Mouse (Mus musculus): ENCODE measurements at regions not wholly inside any gene's neighbourhood (a gene's known extent, or its start where the extent isn't known, plus 50 kb on each side); places are given as distances from the start of the nearest gene placed in this dataset.

DNA sequence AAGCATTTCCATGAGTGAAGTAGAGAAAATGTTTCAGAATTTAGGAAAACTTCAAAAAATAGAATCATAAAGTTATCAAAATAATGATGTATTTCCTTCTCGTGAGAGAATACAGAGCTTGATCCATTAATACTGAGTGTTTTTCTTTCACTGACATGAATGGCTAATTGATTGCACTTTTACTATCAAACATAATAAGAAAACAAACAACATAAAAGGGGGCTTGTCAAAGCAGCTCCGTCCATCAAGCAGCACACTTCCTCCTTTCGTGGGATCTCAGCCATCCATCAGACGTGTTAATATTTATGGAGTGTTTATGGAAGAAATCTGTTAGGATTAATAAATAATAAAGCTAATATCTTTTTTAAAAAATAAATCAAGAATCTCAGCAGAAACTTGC lies 130.0 kb upstream of the Tox3 start:
- TF ChIP-seq POLR2AphosphoS2 (IDR thresholded peaks at IDR 0.05; ENCODE audit: insufficient read length, low read depth): no peak
- no peak for TF ChIP-seq POLR2A (IDR thresholded peaks at IDR 0.05; ENCODE audit: insufficient read length, low read depth)
- no peak for TF ChIP-seq E2F4 (IDR thresholded peaks at IDR 0.05; ENCODE audit: insufficient read depth)
- no peak for TF ChIP-seq USF1 (IDR thresholded peaks at IDR 0.05; ENCODE audit: low read depth)
- TF ChIP-seq TCF3 (IDR thresholded peaks at IDR 0.05; ENCODE audit: insufficient read length, low read depth): no peak
- no peak for TF ChIP-seq CEBPB (IDR thresholded peaks at IDR 0.05; ENCODE audit: insufficient read depth, poor library complexity, severe bottlenecking)
- no peak for TF ChIP-seq MYOG (IDR thresholded peaks at IDR 0.05; ENCODE audit: control insufficient read depth in 1 of 3, insufficient read depth in 1 of 3, insufficient read length in 2 of 3, low read depth in 2 of 3)
- no peak for TF ChIP-seq MYOD1 (IDR thresholded peaks at IDR 0.05; ENCODE audit: control insufficient read depth in 1 of 3, insufficient read length in 2 of 3, low read depth in 2 of 3)
- no peak for TF ChIP-seq TCF12 (IDR thresholded peaks at IDR 0.05; ENCODE audit: insufficient read depth, poor library complexity, severe bottlenecking)
- TF ChIP-seq MAX (IDR thresholded peaks at IDR 0.05; ENCODE audit: low read depth): no peak
- no peak for TF ChIP-seq REST (IDR thresholded peaks at IDR 0.05; ENCODE audit: insufficient read depth, insufficient read length)
- no peak for TF ChIP-seq SRF (IDR thresholded peaks at IDR 0.05; ENCODE audit: control insufficient read depth, insufficient read length, low read depth)

Data from myocyte (in vitro differentiated cells).